ENCODE assay signal across 9 mouse cellular contexts in genomic region chr9:79977549-79977971, GRCm38 (mm10). TPM values are rescaled to one million over a fixed set of nuclear protein-coding genes. Genes with fewer than 3 reads are reported as not detected.
A peak's percentile ranks its signal among the peaks of the same experiment; 100 is the strongest.
DNase-seq lines count a peak whose midpoint lies in the region; ATAC-seq lines count a peak whose summit lies in the region.
"Had no signal": no experiment of that assay in that cellular context is flagged by ENCODE, and none has a peak within 500 bp of the region (broad histone marks: within the 10 kb centered on the region; RNA-seq: fewer than 3 reads in every experiment).

No protein-coding gene starts in this region.

- H3K4me3 ChIP-seq in hindbrain, embryonic 16.5 days (ENCODE audit: low read length): peak overlapping the region; percentile 26
- H3K4me3 ChIP-seq in limb, embryonic 12.5 days (replicated peaks): peak overlapping the region; percentile 32
- peak overlapping the region; percentile 40 for H3K4me3 ChIP-seq in midbrain, embryonic 10.5 days

- peaks cover 5% of the 10 kb centered on the region for H3K4me1 ChIP-seq in hindbrain, embryonic 16.5 days (ENCODE audit: control insufficient read depth, insufficient read depth, low read depth, low read length)
- H3K4me1 ChIP-seq in limb, embryonic 12.5 days (replicated peaks): peaks cover 16% of the 10 kb centered on the region
- peaks cover 11% of the 10 kb centered on the region for H3K4me1 ChIP-seq in midbrain, embryonic 10.5 days

- peak; percentile 19 to 29 for DNase-seq in B cell, adult 2 months
- peak; percentile 18 for DNase-seq in c-Kit-positive CD71-negative TER-119-negative erythroid progenitor cells, embryonic 14.5 days (ENCODE audit: low read depth)
- DNase-seq in gastrocnemius, postnatal 14 days: peak; percentile 73
- peak; percentile 40 for DNase-seq in midbrain, embryonic 10.5 days (ENCODE audit: low spot score)
- DNase-seq in right cerebral cortex, postnatal 4 days: peak; percentile 10
- DNase-seq in cerebellum, adult 9-11 months: no peak

- H3K9me3 ChIP-seq in hindbrain, embryonic 16.5 days (ENCODE audit: control insufficient read depth, low read length): no peaks in the 10 kb centered on the region
- H3K9me3 ChIP-seq in limb, embryonic 12.5 days: no peaks in the 10 kb centered on the region
- no peaks in the 10 kb centered on the region for H3K9me3 ChIP-seq in midbrain, embryonic 10.5 days (replicated peaks)
- H3K9me3 ChIP-seq: G1E had no signal

- H3K9ac ChIP-seq in hindbrain, embryonic 16.5 days (ENCODE audit: low read depth, low read length): peak overlapping the region; percentile 23; the same call in 1 of the 2 replicates
- peak overlapping the region; percentile 44 for H3K9ac ChIP-seq in limb, embryonic 12.5 days (replicated peaks)

- intact Hi-C loops in gastrocnemius, postnatal 14 days (cut with DNase I; ENCODE audit: low total_unique reads): no loop called here

- H3K27me3 ChIP-seq in hindbrain, embryonic 16.5 days (replicated peaks; ENCODE audit: control insufficient read depth, insufficient read depth, low read length): no peaks in the 10 kb centered on the region
- no peaks in the 10 kb centered on the region for H3K27me3 ChIP-seq in limb, embryonic 12.5 days
- no peaks in the 10 kb centered on the region for H3K27me3 ChIP-seq in midbrain, embryonic 10.5 days (ENCODE audit: low read depth, poor library complexity, severe bottlenecking)

- no peak overlapping the region; the same call in 1 of the 2 replicates for H3K27ac ChIP-seq in hindbrain, embryonic 16.5 days (ENCODE audit: low read depth, low read length)
- peak overlapping the region; percentile 72 for H3K27ac ChIP-seq in limb, embryonic 12.5 days
- peak overlapping the region; percentile 24 for H3K27ac ChIP-seq in midbrain, embryonic 10.5 days (replicated peaks)

- ATAC-seq in hindbrain, embryonic 16.5 days: peak; percentile 56
- ATAC-seq in limb, embryonic 12.5 days (ENCODE audit: insufficient number of reproducible peaks, insufficient read depth, low FRiP score, low TSS enrichment, low read depth): peak; percentile 81; the same call in 1 of the 2 replicates

- peak overlapping the region; percentile 57 for H3K4me2 ChIP-seq in hindbrain, embryonic 16.5 days (ENCODE audit: low read length)
- H3K4me2 ChIP-seq in limb, embryonic 12.5 days: peak overlapping the region; percentile 56

- H3K36me3 ChIP-seq in hindbrain, embryonic 16.5 days (ENCODE audit: control insufficient read depth, insufficient read depth, low read length): no peaks in the 10 kb centered on the region
- H3K36me3 ChIP-seq in limb, embryonic 12.5 days: no peaks in the 10 kb centered on the region
- no peaks in the 10 kb centered on the region for H3K36me3 ChIP-seq in midbrain, embryonic 10.5 days
- H3K36me3 ChIP-seq: G1E had no signal

- WGBS in hindbrain, embryonic 16.5 days: 20% methylated on average over 13 of the region's 13 CpGs
- WGBS in limb, embryonic 12.5 days: 6% methylated on average over 13 of the region's 13 CpGs
- 22% methylated on average over 13 of the region's 13 CpGs for WGBS in midbrain, embryonic 10.5 days

RNA-seq across cellular contexts. Expression of gene Filip1, which starts 35.1 kb away (rescaled TPM):
- total RNA-seq in gastrocnemius, postnatal 14 days (2021): 10 to 100 TPM; 73.8 to 75.7 TPM
- polyA plus RNA-seq in hindbrain, embryonic 16.5 days (2015; fragmentation: Nextera tagmentation; extraction: Ambion mirVana): 1.9 and 2.5 TPM in 2 replicates
- 1.6 and 2.5 TPM in 2 replicates for polyA plus RNA-seq in limb, embryonic 12.5 days (2016; fragmentation: Nextera tagmentation; extraction: Ambion mirVana)
- 8.3 and 10.4 TPM in 2 replicates for polyA plus RNA-seq in midbrain, embryonic 10.5 days (2016; fragmentation: Nextera tagmentation; extraction: Ambion mirVana)
- polyA plus RNA-seq: G1E had no signal
